Mouse (Mus musculus) heart, embryonic 11.5 days (tissue): ENCODE measurements around the gene Tmem210. TPM values are rescaled to one million over a fixed set of nuclear protein-coding genes. Genes with fewer than 3 reads are reported as not detected.

ENCODE experiments used
- ATAC-seq: fragments of 200-750 bp; cut with Nextera tagmentation; replicated peaks from 2 replicates; pipeline ENCODE4 v1.8.0; 2017; ENCODE audit warnings: moderate library complexity; ENCODE audit not compliant: insufficient number of reproducible peaks, low FRiP score, low TSS enrichment
- H3K27ac ChIP-seq: fragments of 300-500 bp; sonication (generic); 2 replicates; pipeline ENCODE4 v1.5.1; 2014; ENCODE audit warnings: mild to moderate bottlenecking, low read depth, low read length
- H3K27me3 ChIP-seq: fragments of 300-500 bp; sonication (generic); 2 replicates; pipeline ENCODE4 v1.6.1; 2014; ENCODE audit warnings: mild to moderate bottlenecking, low read length, mixed read lengths; ENCODE audit not compliant: control insufficient read depth, insufficient read depth
- H3K36me3 ChIP-seq: fragments of 300-500 bp; sonication (generic); 2 replicates; pipeline ENCODE4 v1.6.1; 2014; ENCODE audit warnings: mild to moderate bottlenecking, low read length, moderate library complexity, mixed read lengths; ENCODE audit not compliant: control insufficient read depth, insufficient read depth
- H3K4me1 ChIP-seq: fragments of 300-500 bp; sonication (generic); 2 replicates; pipeline ENCODE4 v1.6.1; 2014; ENCODE audit warnings: low read length; ENCODE audit not compliant: control insufficient read depth, insufficient read depth
- H3K4me2 ChIP-seq: fragments of 300-500 bp; sonication (generic); 2 replicates; pipeline ENCODE4 v1.6.1; 2014; ENCODE audit warnings: mild to moderate bottlenecking, moderate library complexity
- H3K4me3 ChIP-seq: fragments of 300-500 bp; sonication (generic); 2 replicates; pipeline ENCODE4 v1.5.1; 2014; ENCODE audit warnings: low read depth, low read length
- H3K9ac ChIP-seq: fragments of 300-500 bp; sonication (generic); 2 replicates; pipeline ENCODE4 v1.6.1; 2014; ENCODE audit warnings: mild to moderate bottlenecking, low read depth, low read length, moderate library complexity
- H3K9me3 ChIP-seq: fragments of 300-500 bp; sonication (generic); replicated peaks from 2 replicates; pipeline ENCODE4 v1.6.1; 2016; ENCODE audit warnings: low read length; ENCODE audit not compliant: control insufficient read depth
- WGBS: fragments of 180-500 bp; shearing (Covaris S2); extraction: QIAGEN DNeasy Blood & Tissue Kit; methylation state at CpG from one replicate; pipeline ENCODE4 v1.1.7; 2014; ENCODE audit not compliant: insufficient replicate concordance; 5-methylcytosine and 5-hydroxymethylcytosine counted together
- polyA plus RNA-seq: library from polyadenylated mRNA; unstranded; fragments of >200 nt; fragmentation: Nextera tagmentation; extraction: Ambion mirVana; gene quantifications from 2 replicates; pipeline ENCODE4 v1.2.1, GENCODE M21; 2014

Tmem210 gene
- polyA plus RNA-seq, 1 experiment from 2014 or later, result not detected

DNA sequence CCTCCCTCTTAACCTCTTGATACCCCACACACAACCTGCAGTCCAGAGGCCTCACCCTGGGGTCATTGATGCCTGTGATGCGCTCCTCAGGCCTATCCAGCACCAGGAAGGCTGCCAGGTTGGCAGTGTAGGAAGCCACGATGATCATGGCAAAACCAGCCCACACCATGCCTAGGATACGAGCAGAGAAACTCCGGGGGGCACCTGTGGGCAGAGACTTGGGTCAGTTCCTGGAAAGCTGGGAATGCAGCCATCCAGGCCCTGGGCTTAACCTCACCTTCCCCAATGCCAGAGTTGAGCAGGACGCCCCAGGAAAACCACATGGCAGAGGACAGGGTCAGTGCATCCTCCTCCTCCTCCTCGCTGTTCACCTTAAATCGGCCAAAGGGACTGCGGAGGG is 9.1 kb downstream of the Tmem210 start:
- Histone ChIP-seq H3K4me1 (peaks cover 5% of the 10 kb centered on the region; the same call in 1 of the 2 replicates), H3K9ac (no peak overlapping the region), H3K9me3 (no peaks in the 10 kb centered on the region), H3K4me2 (no peak overlapping the region), H3K27ac (no peak overlapping the region), H3K4me3 (no peak overlapping the region), H3K27me3 (peaks cover 61% of the 10 kb centered on the region), H3K36me3 (no peaks in the 10 kb centered on the region)
- WGBS, result 67% methylated on average over 8 of the region's 8 CpGs
- ATAC-seq, result no peak

GRCm38 (mm10) chr2:25298046-25298445 is 10.1 kb downstream of the Tmem210 start:
- H3K9ac ChIP-seq, result no peak overlapping the region
- H3K4me1 ChIP-seq, result no peaks in the 10 kb centered on the region
- H3K27me3 ChIP-seq, result peaks cover 56% of the 10 kb centered on the region
- 77% methylated on average over 10 of the region's 10 CpGs for WGBS
- no peak overlapping the region for H3K4me2 ChIP-seq
- no peak for ATAC-seq
- no peak overlapping the region for H3K4me3 ChIP-seq
- H3K27ac ChIP-seq, result no peak overlapping the region
- H3K36me3 ChIP-seq, result no peaks in the 10 kb centered on the region
- no peaks in the 10 kb centered on the region for H3K9me3 ChIP-seq

GRCm38 (mm10) chr2:25303452-25303851 is 15.5 kb downstream of the Tmem210 start:
- Histone ChIP-seq H3K4me2 (no peak overlapping the region), H3K4me1 (no peaks in the 10 kb centered on the region), H3K27me3 (peaks cover 54% of the 10 kb centered on the region), H3K27ac (no peak overlapping the region), H3K4me3 (no peak overlapping the region), H3K9me3 (no peaks in the 10 kb centered on the region), H3K9ac (no peak overlapping the region), H3K36me3 (no peaks in the 10 kb centered on the region)
- no peak for ATAC-seq
- 64% methylated on average over 3 of the region's 3 CpGs for WGBS

DNA sequence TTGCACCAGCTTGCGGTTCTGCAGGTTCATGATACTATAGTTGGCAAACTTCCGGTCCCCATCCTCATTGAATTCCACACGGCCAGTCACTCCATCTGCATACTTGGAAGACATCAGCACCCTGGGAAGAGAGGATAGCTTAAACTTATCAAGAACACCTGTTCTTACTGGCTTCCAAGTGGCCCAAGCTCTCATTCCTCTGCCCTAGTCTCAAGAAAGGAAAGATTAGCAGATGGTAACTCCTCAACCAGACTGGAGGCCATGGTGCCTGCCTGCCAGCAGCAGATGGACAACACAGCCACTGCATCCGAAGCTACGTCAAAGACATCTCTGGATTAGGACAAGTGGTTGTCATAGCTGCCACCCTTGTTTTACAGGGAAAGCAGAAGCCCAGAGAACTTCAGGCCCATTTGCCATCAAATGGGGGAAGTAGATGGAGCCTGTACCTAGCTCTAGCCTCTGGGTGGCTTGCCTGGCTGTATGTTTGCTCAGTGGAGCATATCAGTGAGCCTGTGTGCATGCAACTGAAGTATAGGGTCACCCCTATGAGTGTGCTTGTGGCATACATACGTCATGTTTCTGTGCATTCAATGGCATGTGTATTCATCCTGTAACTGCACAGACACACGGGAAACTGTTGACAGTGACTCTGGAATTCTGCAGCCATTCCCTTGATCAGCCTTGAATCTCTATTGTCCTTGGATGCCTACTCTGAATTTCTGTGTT is 16.1 kb downstream of the Tmem210 start:
- Histone ChIP-seq H3K9ac (no peak overlapping the region), H3K4me2 (peak overlapping the region; percentile 76; the same call in 1 of the 2 replicates), H3K27me3 (peaks cover 60% of the 10 kb centered on the region), H3K27ac (no peak overlapping the region), H3K9me3 (no peaks in the 10 kb centered on the region), H3K4me1 (no peaks in the 10 kb centered on the region), H3K36me3 (no peaks in the 10 kb centered on the region), H3K4me3 (no peak overlapping the region)
- ATAC-seq, result no peak
- 72% methylated on average over 7 of the region's 7 CpGs for WGBS

- H3K36me3 ChIP-seq, result no peaks in the 10 kb centered on the region
- no peak overlapping the region for H3K27ac ChIP-seq
- peaks cover 64% of the 10 kb centered on the region for H3K27me3 ChIP-seq
- H3K4me3 ChIP-seq, result peak overlapping the region; percentile 37
- 3% methylated on average over 40 of the region's 45 CpGs for WGBS
- ATAC-seq, result no peak
- no peaks in the 10 kb centered on the region for H3K9me3 ChIP-seq
- H3K4me1 ChIP-seq, result no peaks in the 10 kb centered on the region
- peak overlapping the region; percentile 76 for H3K4me2 ChIP-seq
- H3K9ac ChIP-seq, result 0 out of 2 replicates have a peak overlapping the region, but pooled peaks have one; percentile 59
These were observed 17.0 kb downstream of the Tmem210 start for GRCm38 (mm10) chr2:25304657-25305541.

DNA sequence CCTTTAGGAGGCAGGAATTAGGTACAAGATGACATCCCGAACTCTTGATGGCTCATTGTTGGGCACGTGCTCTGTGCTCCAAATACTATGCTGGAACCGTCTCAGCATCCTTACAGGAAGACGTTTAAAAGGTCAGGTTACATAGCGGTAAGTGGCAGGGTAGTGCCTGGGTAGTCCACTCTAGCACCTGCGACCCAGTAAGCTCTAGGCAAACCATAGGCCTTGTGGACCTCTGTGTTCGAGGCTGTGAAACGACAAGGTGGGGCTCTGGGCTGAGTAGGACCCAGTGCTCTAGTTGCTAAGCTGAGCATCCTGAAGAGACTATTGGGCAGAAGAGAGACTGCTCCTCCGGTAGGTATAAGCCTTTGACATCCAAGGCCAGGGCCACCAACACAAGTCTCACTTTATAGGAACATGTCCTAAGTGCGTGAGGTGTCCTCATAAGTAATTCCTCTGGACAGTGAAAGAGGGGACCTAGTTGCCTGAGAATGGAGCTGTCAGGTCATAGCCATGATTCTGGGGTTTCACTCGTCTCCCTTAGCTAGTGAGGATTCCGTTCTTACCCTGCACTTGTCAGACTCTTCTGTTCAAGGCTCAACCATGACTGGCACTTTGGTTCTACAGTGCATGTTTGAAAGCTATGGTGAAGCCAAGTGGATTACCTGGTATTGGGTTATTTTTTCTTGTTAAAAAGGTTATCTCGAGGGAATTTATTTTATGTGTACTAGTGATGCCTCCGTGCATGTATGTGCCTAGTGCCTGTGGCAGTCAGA is 17.8 kb downstream of the Tmem210 start:
- H3K4me3 ChIP-seq, result peak overlapping the region; percentile 37; the same call in 1 of the 2 replicates
- no peaks in the 10 kb centered on the region for H3K36me3 ChIP-seq
- H3K4me1 ChIP-seq, result no peaks in the 10 kb centered on the region
- 45% methylated on average over 14 of the region's 14 CpGs for WGBS
- ATAC-seq, result no peak
- peaks cover 72% of the 10 kb centered on the region for H3K27me3 ChIP-seq
- 0 out of 2 replicates have a peak overlapping the region, but pooled peaks have one; percentile 59 for H3K9ac ChIP-seq
- H3K4me2 ChIP-seq, result peak overlapping the region; percentile 76
- H3K27ac ChIP-seq, result no peak overlapping the region
- no peaks in the 10 kb centered on the region for H3K9me3 ChIP-seq

DNA sequence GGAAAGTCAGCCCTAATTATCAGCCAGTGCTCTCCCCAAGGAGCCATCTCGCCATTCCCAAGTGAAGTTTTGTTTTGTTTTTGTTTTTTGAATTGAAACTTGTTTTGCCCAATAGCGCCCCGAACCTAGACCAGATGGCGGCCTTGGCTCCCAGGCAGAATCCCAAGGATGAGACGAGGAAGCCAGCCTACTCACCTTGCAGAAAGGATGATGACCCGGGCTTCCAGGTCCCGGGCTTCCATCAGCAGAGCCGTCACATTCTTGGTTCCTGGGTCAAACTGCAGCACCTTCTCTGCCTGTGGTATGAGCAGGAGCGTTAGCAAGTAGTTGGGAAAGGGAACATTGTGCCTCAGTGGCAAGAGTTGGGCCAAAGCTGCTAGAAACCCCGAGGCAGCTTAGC is 22.2 kb downstream of the Tmem210 start:
- Histone ChIP-seq H3K36me3 (no peaks in the 10 kb centered on the region), H3K9ac (no peak overlapping the region), H3K27me3 (peaks cover 95% of the 10 kb centered on the region), H3K27ac (no peak overlapping the region), H3K9me3 (no peaks in the 10 kb centered on the region), H3K4me3 (no peak overlapping the region), H3K4me1 (no peaks in the 10 kb centered on the region), H3K4me2 (no peak overlapping the region)
- ATAC-seq, result no peak
- WGBS, result 45% methylated on average over 10 of the region's 10 CpGs

DNA sequence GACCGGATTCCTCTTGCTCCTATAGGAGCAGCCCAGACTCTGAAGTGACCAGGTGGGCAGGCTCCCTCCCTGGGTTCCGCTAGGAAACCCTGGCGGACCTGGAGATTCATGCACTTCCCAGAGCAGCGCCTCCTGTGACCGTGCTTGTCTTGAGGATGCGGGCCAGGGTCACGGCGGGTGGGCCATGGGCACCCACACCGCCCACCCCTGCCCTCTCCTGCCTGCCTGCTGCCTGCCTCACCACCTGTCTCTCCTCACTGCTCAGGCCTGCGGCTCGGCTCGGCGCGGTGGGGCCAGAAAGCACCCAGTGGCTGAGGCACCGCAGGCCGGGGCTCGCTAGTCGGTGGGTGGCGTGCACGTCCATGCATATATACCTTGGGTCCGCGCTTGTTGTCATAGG is 23.0 kb downstream of the Tmem210 start:
- ATAC-seq, result no peak

More for the DNA sequence above, 23.0 kb downstream of the Tmem210 start:
- H3K27me3 ChIP-seq, result peaks cover 93% of the 10 kb centered on the region
- H3K4me3 ChIP-seq, result no peak overlapping the region
- H3K4me2 ChIP-seq, result no peak overlapping the region; the same call in 1 of the 2 replicates
- no peak overlapping the region for H3K27ac ChIP-seq
- H3K9me3 ChIP-seq, result no peaks in the 10 kb centered on the region
- no peak overlapping the region for H3K9ac ChIP-seq
- H3K4me1 ChIP-seq, result no peaks in the 10 kb centered on the region
- WGBS, result 1% methylated on average over 22 of the region's 22 CpGs
- H3K36me3 ChIP-seq, result no peaks in the 10 kb centered on the region
